Mouse (Mus musculus) 3T3-L1 (cell line): Measurements from ENCODE around the gene Suox.
"Not testable (repeated sequence)": the region's sequence is repeated elsewhere in the genome, so short reads cannot be mapped to it uniquely, and the experiment has no call there.

Experiments
- DNase-seq: peaks from one replicate; pipeline ENCODE4 v3.0.0-alpha.2; 2015; ENCODE audit warnings: low read depth, low spot score

Gene Suox

DNA sequence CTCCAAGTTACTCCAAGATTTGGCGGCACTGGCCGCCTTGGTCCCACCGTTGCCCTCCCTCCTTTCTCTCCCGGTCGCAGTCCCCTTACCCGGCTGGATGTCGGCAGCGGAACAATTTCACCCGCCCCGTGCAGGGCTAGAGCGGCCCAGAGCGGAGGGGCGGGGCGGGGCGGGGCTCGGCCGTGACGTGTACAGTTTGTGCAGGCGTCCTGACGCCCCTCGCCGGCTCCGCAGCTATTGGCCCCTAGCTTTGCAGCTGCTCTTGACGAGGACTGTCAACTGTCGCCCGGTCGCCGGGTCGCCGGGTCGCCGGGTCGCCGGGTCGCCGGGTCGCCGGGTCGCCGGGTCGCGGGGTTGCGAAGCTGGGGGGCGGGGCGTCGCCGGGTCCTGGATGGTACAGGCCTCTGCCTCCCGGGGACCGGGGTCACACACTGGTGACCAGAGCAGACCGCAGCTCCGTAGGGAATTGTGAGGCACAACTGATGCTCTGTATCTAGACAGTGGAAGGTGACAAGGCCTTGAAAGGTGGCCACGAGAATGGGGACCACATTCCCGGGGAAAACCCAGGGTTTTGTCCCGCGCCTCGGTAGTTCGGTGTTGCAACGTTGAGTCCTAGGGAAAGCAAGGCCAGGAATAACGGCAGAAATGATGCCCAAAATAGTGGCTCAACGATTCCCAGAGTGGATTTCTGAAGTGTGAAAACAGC, at the start of gene Suox:
Suox (minus strand) TSS at position 311 of the 706 bp plus-strand sequence.
- DNase-seq: peak; percentile 75

DNA sequence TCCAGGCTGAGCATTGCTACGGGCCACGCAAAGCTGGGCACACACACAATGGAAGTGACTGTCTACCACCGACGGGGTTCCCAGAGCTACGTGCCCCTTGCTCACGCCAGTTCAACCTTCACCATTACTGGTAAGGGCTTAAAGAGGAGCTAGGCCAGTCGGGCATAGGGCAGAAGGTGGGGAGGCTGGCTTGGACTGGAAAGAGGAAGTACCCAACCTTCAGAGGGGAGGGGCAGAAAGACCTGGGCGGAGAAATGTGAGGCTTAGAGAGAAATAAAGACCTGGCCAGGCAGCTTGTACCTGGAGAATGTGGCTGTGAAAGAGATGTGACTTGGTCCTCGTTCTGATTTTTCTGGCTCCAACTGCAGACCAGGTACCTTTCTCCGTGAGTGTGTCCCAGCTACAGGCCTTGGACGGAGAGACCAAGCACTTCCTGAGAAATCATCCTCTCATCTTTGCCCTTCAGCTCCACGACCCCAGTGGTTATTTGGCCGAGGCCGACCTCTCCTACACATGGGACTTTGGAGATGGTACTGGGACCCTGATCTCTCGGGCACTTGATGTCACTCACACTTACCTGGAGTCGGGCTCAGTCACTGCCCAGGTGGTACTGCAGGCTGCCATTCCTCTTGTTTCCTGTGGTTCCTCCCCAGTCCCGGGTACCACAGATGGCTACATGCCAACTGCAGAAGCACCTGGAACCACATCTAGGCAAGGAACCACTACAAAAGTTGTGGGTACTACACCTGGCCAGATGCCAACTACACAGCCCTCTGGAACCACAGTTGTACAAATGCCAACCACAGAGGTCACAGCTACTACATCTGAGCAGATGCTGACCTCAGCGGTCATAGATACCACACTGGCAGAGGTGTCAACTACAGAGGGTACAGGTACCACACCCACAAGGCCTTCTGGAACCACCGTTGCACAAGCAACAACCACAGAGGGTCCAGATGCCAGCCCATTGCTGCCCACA, 42.0 kb upstream of the Suox start:
- no peak for DNase-seq

DNA sequence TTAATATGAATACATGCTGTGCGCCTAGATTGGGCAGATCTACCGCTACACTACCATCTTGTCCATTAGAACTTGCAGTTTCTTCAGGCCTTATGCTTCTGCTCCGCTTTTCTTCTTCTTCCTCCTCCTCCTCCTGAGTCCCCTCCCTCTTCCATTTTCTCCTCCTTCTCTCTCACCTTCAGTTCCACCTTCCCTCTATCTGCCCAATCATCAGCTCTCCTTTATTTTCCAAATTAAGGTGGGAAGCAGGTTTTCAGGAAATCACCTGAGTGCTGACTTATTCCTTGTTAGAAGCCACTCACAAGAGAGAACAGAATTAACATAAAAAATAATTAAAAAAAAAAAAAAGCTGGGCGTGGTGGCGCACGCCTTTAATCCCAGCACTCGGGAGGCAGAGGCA, 37.4 kb upstream of the Suox start:
- DNase-seq: not testable (repeated sequence)

DNA sequence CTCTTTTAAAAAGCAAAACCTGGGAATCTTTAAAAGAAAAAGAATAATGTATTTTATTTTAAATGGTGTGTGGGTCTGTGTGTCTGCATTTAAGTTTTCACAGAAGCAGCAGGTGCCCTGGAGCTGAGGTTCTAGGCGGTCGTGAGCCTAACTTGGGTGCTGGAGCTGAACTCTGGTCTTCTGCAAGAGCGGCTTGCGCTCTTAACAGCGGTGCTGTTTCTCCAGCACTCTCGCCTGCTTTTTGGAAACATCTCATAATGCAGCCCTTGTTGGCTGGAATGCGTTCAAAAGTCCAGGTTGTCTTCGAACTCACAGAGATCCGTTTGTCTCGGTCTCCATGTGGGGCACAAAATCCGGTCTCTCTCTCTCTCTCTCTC, 31.4 kb upstream of the Suox start:
- DNase-seq: no peak

DNA sequence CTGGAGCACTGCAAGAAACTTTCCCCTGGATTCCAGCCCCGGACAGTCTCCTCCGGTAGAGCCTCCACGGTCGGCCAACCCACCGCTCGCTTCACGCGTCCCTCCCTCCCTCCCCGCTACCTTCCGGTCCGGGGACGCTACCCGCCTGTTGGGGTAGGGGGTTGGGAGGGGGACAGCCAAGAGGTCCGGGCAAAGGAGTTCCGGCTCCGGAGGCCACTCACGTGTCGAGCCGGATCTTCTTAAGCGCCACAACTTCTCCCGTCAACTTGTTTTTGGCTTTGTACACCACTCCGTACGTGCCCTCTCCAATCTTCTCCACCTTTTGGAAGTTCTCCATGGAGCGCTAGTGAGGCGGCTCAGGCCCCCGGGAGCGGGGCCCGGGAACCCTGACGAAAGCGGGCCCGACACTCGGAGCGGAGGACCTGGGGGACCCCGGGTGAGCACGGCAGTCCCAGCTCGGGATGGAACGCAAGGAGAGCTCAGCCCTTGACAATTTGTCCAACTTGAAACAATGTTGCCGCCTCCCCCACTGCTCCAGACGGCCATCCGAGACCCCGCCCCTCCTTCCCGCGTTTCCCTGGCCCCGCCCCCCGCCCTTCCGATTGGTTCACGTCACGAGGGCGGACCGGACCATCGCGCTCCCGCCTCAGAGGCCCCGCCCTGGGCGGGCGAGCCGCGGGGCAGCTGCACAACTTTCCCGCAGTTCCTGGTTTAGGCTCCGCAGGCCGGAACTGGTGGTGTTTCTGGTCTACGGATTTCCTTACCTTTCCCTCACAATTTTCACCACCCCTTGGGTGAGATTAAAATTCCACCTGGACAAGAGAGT, 30.8 kb upstream of the Suox start, which contains the start of gene Cdk2:
Cdk2 (minus strand) TSS at position 541 of the 826 bp plus-strand sequence.
- DNase-seq: peak; percentile 84

DNA sequence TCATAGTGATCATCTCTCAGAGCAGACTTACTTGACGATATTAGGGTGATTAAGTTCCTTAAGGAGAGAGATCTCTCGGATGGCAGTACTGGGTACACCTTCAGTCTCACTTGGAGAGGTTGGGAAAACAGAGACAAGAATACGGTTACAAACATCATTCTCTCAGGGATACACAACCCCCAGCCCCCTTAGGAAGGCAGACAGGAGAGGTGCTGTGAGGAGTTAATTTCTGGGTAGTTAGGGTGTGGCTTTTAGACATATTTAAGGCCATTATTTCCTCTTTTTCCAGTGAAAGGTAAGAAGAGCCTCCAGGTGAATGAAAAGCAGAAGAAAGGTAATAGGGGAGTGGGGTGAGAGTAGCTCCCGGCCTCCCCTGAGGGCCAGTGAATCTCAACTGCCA, 30.0 kb upstream of the Suox start, which contains the start of gene Pmel:
Pmel (plus strand) TSS at position 301 of the 400 bp plus-strand sequence.
- DNase-seq: peak; percentile 12

DNA sequence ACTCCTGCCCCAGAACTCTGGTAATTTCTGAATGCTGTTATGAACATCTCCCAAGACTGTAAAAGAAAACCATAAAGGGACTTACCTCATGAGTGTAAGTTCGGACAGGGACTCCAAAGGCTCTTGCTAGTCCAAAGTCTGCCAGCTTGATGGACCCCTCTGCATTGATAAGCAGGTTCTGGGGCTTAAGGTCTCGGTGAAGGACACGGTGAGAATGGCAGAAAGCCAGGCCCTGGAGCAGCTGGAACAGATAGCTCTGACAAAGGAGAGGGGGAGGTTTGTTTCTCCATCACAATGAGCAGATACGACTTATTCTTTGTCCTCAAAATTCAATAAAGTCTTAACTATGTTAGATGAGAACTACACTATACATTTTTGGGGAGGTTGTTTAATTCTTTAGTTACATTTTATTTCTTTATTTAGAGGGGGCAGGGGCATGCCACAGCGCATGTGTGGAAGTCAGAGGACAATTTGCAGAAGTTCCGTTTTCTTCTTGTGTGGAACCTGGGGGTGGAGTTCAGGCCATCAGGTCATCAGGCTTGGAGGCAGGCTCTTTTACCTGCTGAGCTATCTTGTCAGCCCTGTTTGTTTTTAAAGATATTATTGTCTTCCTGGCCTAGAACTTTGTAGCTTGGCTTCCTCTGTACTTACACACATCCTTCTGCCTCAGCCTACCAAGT, 28.6 kb upstream of the Suox start:
- DNase-seq: no peak

DNA sequence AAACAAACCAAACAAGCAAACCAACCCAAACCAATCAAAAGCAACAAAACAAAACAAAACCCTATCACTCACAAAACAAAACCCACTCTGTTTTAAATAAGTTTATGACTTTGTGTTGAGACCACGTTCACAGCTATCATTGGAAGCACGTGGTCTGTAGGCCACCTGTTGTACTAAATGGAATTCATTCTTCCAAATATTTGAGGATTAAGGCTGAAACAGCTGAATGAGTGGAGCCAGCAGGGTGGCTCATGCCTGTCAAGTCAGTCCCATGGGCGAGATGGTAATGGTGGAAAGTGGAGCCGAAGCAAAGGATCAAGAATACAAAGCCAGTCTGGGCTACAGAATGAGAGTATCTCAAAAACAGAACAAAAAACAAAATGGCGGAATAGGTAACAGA, 26.8 kb upstream of the Suox start:
- DNase-seq: no peak

DNA sequence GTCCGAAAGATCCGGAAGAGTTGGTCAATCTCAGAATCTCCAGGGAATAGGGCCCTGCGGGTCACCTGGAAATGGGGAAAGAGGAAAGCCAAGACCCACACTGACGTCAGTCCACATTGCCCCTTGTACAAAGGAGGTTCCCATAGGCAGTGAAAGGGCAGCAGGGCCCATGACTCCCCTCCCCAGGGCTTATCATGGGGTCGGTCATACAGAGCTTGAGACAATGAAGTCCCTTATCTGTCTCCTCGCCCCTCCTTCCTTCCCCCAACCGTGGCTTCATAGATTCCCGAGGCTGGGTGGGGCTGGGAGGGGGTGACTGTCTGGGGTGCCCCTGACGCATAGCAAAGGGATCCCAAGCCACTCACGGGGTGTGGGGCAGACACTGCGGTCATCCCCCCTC, 25.7 kb upstream of the Suox start:
- DNase-seq: no peak

DNA sequence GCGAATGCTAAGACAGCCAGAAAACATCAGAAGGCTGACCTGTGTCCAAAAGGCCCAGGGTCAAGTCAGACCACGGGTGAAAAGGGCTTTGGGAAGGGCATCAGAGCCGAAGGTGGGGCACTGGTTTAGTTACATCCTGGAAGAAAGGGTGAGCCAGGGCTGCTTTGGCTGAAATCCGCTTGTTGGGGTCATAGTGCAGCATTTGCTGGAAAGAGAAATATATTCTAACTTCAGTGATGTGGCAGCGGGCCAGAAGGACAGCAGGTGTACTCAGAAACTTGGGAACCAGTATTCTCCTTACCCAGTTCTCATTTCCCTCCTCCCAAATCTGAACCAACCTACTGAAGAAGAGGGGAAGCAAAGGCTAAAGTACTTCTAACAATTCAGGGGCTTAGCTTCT, 25.1 kb upstream of the Suox start:
- DNase-seq: no peak

DNA sequence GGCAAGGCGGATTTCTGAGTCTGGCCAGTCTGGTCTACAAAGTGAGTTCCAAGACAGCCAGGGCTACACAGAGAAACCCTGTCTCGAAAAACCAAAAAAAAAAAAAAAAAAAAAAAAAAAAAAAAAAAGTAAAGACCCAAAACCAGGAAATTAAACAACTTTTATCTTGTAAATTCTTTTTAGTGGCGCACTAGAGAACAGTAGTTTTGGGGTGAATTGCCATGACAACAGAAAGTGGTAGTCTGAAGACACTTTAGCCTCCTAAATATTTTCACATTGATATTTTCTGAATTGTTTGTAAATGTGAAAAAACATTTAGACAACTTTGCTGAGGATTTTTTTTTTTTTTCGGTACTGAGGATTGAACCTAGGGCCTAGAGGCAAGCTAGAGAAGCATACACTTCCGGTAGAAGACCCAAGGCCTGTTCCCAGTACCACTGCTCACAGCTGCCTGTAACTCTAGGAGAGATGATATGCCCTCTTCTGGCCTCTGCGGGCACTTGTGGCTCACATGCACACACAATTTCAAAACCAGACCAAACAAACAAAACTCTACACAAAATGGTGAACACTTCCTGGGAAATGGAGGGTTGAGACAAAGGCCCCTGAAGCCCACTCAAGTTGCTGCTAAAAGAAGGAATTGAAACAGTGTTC, 23.3 kb upstream of the Suox start:
- peak; percentile 34 for DNase-seq

DNA sequence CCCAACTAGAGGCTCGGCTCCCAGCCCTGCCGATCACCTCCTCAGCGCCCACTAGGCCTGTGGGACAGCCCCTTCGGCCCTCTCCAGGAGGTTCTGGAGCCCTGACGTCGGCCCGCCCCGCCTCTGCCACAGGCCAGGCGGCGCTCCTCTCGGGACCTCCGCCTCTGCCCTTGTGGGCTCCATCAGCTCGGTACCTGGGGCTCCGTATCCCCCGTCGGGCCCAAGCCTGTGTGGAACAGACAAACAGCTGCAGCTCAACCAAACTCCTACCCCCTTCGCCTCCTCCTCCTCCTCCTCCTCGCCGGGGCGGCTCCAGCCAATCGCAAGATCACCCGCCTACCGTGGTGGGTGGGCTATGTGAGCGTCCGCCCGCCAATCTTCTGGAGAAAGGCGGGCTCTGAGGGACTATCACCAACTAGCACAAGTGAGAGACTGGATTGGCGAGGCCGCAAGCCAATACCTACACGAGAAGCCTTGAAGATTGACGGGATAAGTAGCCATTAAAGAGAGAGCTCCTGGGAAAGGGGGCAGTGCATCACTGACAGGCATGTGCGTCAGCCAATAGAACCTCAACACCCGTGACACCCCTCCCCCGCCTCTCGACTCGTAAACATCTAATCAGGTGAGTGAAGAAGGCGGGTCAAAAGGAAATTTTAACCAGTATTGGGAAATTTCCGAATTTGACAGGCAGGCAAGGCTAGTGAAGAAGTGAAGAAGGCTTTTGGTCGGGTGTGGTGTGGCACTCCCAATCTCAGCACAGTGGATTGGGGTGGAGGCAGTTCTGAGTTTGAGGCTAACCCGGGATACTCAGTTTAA, 22.3 kb upstream of the Suox start, which contains the start of gene Rab5b:
Rab5b (minus strand) TSS at position 273 of the 816 bp plus-strand sequence.
- peak; percentile 99 for DNase-seq

DNA sequence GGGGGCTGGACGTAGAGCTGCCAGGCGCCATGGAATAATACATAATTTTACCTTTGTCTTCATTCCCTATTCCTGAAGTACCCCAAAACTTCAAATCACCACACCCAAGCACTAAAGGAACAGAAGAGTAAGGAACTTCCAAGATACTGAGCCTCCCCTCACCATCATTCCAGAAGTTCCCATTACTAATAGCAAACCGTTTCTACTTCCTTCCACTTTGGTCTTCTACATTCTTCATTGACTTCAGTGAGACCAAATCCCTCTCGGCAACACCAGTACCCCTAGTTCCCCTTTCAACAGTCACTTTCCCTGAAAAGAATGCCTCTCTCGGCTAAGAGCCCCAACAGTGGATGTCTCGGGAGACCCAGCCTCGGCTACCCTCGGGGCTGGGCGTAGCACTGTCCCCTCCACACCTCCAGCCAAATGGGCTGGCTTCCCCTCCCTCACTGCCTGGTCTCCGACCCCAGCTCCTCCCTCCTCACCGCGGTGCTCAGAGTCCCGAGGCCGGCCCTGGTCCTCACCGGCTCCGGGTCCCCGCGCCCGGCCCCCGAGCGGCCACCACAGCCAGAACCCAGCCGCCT, 21.6 kb upstream of the Suox start:
- no peak for DNase-seq

DNA sequence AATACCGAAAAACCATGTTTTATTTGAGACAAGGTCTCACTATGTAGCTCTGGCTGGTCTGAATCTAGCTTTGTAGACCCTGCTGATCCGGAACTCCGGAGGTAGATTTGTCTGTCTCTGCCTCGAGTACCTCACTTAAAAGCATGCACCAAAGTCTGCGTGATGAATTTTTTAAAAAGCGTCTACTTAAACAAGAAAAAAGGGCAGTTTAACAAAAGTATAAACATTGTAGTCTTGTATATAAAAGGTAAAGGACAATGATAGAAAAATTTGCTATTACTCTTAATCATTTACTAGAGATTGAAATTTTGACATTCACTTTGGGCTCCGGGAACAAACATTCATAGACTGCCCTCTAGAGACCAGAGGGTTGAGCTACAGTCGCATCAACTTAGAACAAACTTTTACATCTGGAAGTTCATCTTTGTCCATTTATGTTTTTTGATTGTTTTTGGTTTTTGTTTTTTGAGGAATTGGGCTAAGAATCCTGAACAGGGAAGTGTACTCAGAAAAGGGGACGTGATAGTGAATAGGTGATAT, 666 bp upstream of the Suox start:
- DNase-seq: peak; percentile 74

DNA sequence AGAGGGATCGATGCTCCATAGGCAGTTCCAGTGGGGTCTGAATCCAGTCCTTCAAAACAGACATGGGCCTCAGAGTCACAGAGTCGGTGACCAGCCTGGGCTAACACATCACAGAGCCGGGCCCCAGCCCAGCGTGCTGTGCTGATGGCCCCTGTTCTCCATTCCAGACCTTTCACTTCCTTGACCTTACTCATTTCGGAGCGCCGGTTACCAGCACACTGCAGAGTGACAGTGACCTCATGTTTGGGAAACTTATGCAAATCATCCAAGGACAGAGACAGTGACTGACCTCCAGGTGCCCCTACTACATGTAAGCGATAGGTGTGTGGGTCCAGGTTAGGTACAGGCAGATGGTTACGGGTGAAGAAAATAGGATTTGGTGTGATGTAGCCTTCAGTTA, 2.7 kb downstream of the Suox start:
- DNase-seq: no peak

DNA sequence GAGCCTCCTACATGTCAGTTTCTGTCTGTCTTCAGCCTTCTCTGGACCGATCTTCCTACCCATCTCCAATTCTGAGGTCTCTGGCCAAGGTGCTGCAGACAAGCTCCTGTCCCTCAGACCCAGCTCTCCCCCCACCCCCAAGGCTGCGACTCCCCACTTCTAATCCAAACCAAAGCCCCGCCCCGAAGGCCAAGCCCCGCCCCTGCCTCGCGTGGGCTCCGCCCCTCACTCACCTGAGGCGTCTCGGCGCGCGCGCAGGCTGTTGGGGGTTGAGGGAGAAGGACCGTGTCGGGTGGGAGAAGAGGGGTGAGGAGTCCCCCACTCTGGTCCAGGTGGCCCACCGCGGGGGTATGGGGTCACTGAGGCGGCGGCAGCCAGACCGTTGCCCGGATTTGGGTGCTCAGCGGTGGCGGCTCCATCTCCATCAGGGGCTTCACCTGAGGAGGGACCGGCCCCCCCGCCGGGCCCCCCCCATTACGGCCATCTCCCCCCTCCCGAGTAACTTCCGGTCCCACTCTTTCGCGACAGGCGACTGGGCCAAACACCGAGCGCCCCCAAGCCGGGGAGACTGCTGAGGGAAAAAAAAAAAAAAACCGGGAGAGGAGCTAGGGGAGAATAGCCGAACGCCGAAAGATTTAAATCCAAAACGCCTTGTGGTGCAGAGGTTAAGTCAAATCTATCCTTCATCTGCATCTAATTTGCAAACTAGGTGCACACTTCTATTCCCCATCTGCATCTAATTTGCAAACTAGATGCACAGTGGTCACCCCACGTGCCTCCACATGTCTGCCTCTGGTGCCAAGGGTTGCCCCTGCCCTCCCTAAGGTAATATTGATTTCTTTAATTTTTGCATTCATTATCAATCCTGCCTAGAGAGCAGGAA, 4.8 kb downstream of the Suox start:
- no peak for DNase-seq

DNA sequence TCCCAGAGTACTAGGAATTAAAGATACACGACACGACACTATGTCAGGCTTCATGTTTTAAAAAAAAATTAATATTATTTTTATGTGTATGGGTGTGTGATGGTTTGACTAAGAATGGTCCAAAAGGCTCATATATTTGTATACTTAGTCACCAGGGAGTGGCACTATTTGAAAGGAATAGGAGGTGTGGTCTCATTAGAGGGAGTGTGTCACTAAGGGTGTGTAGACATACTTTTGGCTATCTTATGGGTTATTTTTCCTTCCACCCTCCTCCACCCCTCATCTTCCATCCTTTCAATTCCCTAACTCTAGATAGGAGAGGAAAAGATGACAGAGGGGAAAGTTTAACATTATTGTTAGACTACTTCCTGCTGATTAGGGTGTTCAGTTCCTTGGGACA, 8.1 kb downstream of the Suox start:
- peak; percentile 32 for DNase-seq

DNA sequence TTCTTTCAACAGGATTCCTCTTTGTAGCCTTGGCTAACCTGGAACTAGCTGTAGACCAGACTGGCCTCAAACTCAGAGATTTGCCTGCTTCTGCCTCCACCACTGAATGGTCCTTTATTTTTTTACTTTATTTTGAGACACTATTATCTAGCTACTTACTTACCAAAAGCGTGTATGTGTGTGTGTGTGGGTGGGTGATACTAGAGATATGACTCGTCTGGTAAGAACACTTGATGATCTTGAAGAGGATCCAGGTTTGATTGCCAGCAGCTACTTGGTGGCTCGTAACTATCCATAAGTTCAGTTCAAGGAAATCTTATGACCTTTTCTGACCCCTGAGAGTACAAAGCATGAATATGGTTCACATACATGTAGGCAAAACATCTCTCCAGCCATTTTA, 8.6 kb downstream of the Suox start:
- DNase-seq: no peak
